Comparison of ENCODE assay signal across 18 mouse cellular contexts in the genomic region with DNA sequence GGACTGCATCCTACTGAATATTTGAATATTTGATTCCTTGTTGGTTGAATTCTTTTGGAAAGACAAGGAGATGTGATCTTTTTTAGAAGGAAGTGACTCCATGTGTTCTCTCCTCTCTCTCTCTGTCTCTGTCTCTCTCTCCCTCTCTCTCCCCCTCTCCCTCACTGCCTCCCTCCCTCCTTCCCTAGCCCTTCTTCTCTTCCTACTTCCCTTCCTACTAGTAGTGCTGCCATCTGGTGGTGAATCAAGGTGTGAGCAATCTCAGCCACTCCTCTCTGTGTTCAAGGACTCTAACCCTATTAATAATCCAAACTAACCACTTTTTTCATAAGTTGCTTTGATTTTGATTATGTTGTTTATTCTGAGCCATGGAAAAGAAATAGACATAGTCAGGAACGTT. TPM values are rescaled to one million over a fixed set of nuclear protein-coding genes. Genes with fewer than 3 reads are reported as not detected.
A peak's percentile ranks its signal among the peaks of the same experiment; 100 is the strongest.
DNase-seq lines count a peak whose midpoint lies in the region; ATAC-seq and TF ChIP-seq lines count a peak whose summit lies in the region.
"Not testable (repeated sequence)": the region's sequence is repeated elsewhere in the genome, so short reads cannot be mapped to it uniquely, and the experiment has no call there.
"Had no signal": no experiment of that assay in that cellular context is flagged by ENCODE, and none has a peak within 500 bp of the region (broad histone marks: within the 10 kb centered on the region; RNA-seq: fewer than 3 reads in every experiment).

No protein-coding gene starts in this region.

- H3K36me3 ChIP-seq in forebrain, embryonic 10.5 days (replicated peaks); heart, adult 2 months (ENCODE audit: control insufficient read depth, insufficient read depth, low read length); kidney, postnatal 0 days (ENCODE audit: insufficient read depth, low read length); liver, postnatal 0 days (replicated peaks; ENCODE audit: insufficient read depth, low read length); midbrain, embryonic 13.5 days: not testable (repeated sequence)

- not testable (repeated sequence) for TF ChIP-seq EP300 in heart, adult 2 months (IDR thresholded peaks at IDR 0.05; ENCODE audit: insufficient read depth, low read depth, low read length); liver, postnatal 0 days (IDR thresholded peaks at IDR 0.05; ENCODE audit: low read depth)

- H3K79me2 ChIP-seq in heart, adult 2 months (replicated peaks; ENCODE audit: control insufficient read depth, insufficient read depth, low read length), result not testable (repeated sequence)

- no CpG with 5 or more reads among the region's 1 CpGs for WGBS in forebrain, embryonic 10.5 days
- WGBS in heart, adult 2 months, result no CpG with 5 or more reads among the region's 1 CpGs
- WGBS in kidney, postnatal 0 days, result no CpG with 5 or more reads among the region's 1 CpGs
- no CpG with 5 or more reads among the region's 1 CpGs for WGBS in liver, postnatal 0 days (ENCODE audit: insufficient replicate concordance)
- no CpG with 5 or more reads among the region's 1 CpGs for WGBS in midbrain, embryonic 13.5 days

- H3K4me2 ChIP-seq in kidney, postnatal 0 days (ENCODE audit: low read length); liver, postnatal 0 days (ENCODE audit: low read depth, low read length); midbrain, embryonic 13.5 days (replicated peaks): not testable (repeated sequence)

- TF ChIP-seq CTCF in heart, adult 2 months (IDR thresholded peaks at IDR 0.05), result peak; percentile 36
- peak; percentile 46; the same call in 1 of the 2 replicates for TF ChIP-seq CTCF in kidney, postnatal 0 days (IDR thresholded peaks at IDR 0.05; ENCODE audit: low read depth)
- TF ChIP-seq CTCF in liver, postnatal 0 days (IDR thresholded peaks at IDR 0.05; ENCODE audit: low read depth), result peak; percentile 47

- intact Hi-C loops in heart, adult 2 months (cut with DNase I), result not testable (repeated sequence)

- not testable (repeated sequence) for H3K4me3 ChIP-seq in forebrain, embryonic 10.5 days; heart, adult 2 months; kidney, postnatal 0 days (replicated peaks; ENCODE audit: low read depth, low read length); liver, postnatal 0 days (ENCODE audit: low read depth, low read length); midbrain, embryonic 13.5 days (replicated peaks)

- peak; percentile 11 for DNase-seq in 416B (ENCODE audit: low read depth)
- peak; percentile 19 for DNase-seq in adrenal gland, postnatal 14 days
- DNase-seq in forebrain, embryonic 10.5 days (ENCODE audit: extremely low spot score, low spot score), result peak; percentile 13
- DNase-seq in heart, adult 2 months; kidney, postnatal 0 days (ENCODE audit: low spot score); liver, postnatal 0 days: not testable (repeated sequence)
- peak; percentile 45 for DNase-seq in retina, postnatal 1 day

- not testable (repeated sequence) for H3K9me3 ChIP-seq in forebrain, embryonic 10.5 days; kidney, postnatal 0 days (replicated peaks; ENCODE audit: low read length); liver, postnatal 0 days (ENCODE audit: low read length); midbrain, embryonic 13.5 days

- ATAC-seq in kidney, postnatal 0 days (replicated peaks; ENCODE audit: low FRiP score, low read depth); liver, postnatal 0 days: not testable (repeated sequence)
- 0 out of 2 replicates have a peak, but pooled peaks have one; percentile 45 for ATAC-seq in midbrain, embryonic 13.5 days

- peaks cover 40% of the 10 kb centered on the region for H3K27me3 ChIP-seq in forebrain, embryonic 10.5 days (ENCODE audit: poor library complexity, severe bottlenecking)
- not testable (repeated sequence) for H3K27me3 ChIP-seq in heart, adult 2 months (ENCODE audit: control insufficient read depth, insufficient read depth, low read length); kidney, postnatal 0 days (ENCODE audit: insufficient read depth, low read length); liver, postnatal 0 days (ENCODE audit: insufficient read depth, low read length)
- H3K27me3 ChIP-seq in midbrain, embryonic 13.5 days, result peaks cover 31% of the 10 kb centered on the region

- H3K27ac ChIP-seq in forebrain, embryonic 10.5 days; heart, adult 2 months; kidney, postnatal 0 days; liver, postnatal 0 days (ENCODE audit: low read depth); midbrain, embryonic 13.5 days: not testable (repeated sequence)

- H3K9ac ChIP-seq in heart, adult 2 months (ENCODE audit: low read depth, low read length); kidney, postnatal 0 days (ENCODE audit: low read depth, low read length); liver, postnatal 0 days (replicated peaks); midbrain, embryonic 13.5 days (replicated peaks): not testable (repeated sequence)

- not testable (repeated sequence) for H3K4me1 ChIP-seq in forebrain, embryonic 10.5 days; heart, adult 2 months (ENCODE audit: control insufficient read depth, insufficient read depth, low read length); kidney, postnatal 0 days (replicated peaks; ENCODE audit: insufficient read depth, low read length); liver, postnatal 0 days (ENCODE audit: insufficient read depth); midbrain, embryonic 13.5 days (replicated peaks)

- not testable (repeated sequence) for TF ChIP-seq POLR2A in heart, adult 2 months (IDR thresholded peaks at IDR 0.05; ENCODE audit: insufficient read depth, low read depth, low read length)

RNA-seq across cellular contexts. Expression of a gene that starts 5.3 kb away (rescaled TPM):
- total RNA-seq in adrenal gland, postnatal 14 days (2021), result not detected in 2 replicates
- not detected in 2 replicates for polyA plus RNA-seq in forebrain, embryonic 10.5 days (2016; fragmentation: Nextera tagmentation; extraction: Ambion mirVana)
- not detected for total RNA-seq in heart, adult 2 months (2021)
- not detected in 2 replicates for polyA plus RNA-seq in heart, adult 2 months (2012; rRNA removed)
- not detected in 2 replicates for polyA plus RNA-seq in kidney, postnatal 0 days (2015; fragmentation: Nextera tagmentation; extraction: Ambion mirVana)
- polyA plus RNA-seq in liver, postnatal 0 days (2015; fragmentation: Nextera tagmentation; extraction: Ambion mirVana), result not detected in 2 replicates
- polyA plus RNA-seq in midbrain, embryonic 13.5 days (2015; fragmentation: Nextera tagmentation; extraction: Ambion mirVana), result not detected in 2 replicates
- total RNA-seq: adrenal gland, postnatal 25 days; ES-E14; layer of hippocampus, postnatal 36 days; left cerebral cortex, postnatal 4 days had no signal
- polyA plus RNA-seq: heart, embryonic 15.5 days; hindbrain, embryonic 13.5 days; large intestine, adult 2 months; liver, embryonic 15.5 days; spleen, adult 2 months; testis, adult 2 months had no signal

RNA-seq across cellular contexts. Expression of a gene that starts 30.5 kb away (rescaled TPM):
- total RNA-seq in adrenal gland, postnatal 14 days (2021), result 0.30 and 1.1 TPM in 2 replicates
- not detected in 2 replicates for polyA plus RNA-seq in forebrain, embryonic 10.5 days (2016; fragmentation: Nextera tagmentation; extraction: Ambion mirVana)
- under 1 TPM in 1 of 2 experiments, not detected in 1; 0.23 TPM for total RNA-seq in heart, adult 2 months (2021)
- polyA plus RNA-seq in heart, adult 2 months (2012; rRNA removed), result 0.29 and 0.67 TPM in 2 replicates
- polyA plus RNA-seq in kidney, postnatal 0 days (2015; fragmentation: Nextera tagmentation; extraction: Ambion mirVana), result 0.12 and 0.19 TPM in 2 replicates
- 1.0 and 1.3 TPM in 2 replicates for polyA plus RNA-seq in liver, postnatal 0 days (2015; fragmentation: Nextera tagmentation; extraction: Ambion mirVana)
- not detected in 2 replicates for polyA plus RNA-seq in midbrain, embryonic 13.5 days (2015; fragmentation: Nextera tagmentation; extraction: Ambion mirVana)
- total RNA-seq: ES-E14; layer of hippocampus, postnatal 36 days; left cerebral cortex, postnatal 4 days had no signal
- polyA plus RNA-seq: heart, embryonic 15.5 days; hindbrain, embryonic 13.5 days had no signal
